Mouse (Mus musculus) kidney, embryonic 16.5 days (tissue): ENCODE data around the gene Sez6l2. TPM values are rescaled to one million over a fixed set of nuclear protein-coding genes. Genes with fewer than 3 reads are reported as not detected.

Source experiments
- ATAC-seq: fragments of 200-750 bp; cut with Nextera tagmentation; 2 replicates; pipeline ENCODE4 v1.8.0; 2017; ENCODE audit warnings: moderate TSS enrichment; ENCODE audit not compliant: low FRiP score, low TSS enrichment
- H3K27ac ChIP-seq: fragments of 300-500 bp; sonication (generic); 2 replicates; pipeline ENCODE4 v1.5.1; 2014; ENCODE audit warnings: low read length
- H3K27me3 ChIP-seq: fragments of 300-500 bp; sonication (generic); 2 replicates; pipeline ENCODE4 v1.6.1; 2014; ENCODE audit warnings: low read length, control low read depth, mixed read lengths; ENCODE audit not compliant: insufficient read depth
- H3K36me3 ChIP-seq: fragments of 300-500 bp; sonication (generic); 2 replicates; pipeline ENCODE4 v1.6.1; 2014; ENCODE audit warnings: low read length, control low read depth, mixed read lengths; ENCODE audit not compliant: insufficient read depth
- H3K4me1 ChIP-seq: fragments of 300-500 bp; sonication (generic); 2 replicates; pipeline ENCODE4 v1.6.1; 2014; ENCODE audit warnings: low read length, control low read depth, mixed read lengths; ENCODE audit not compliant: insufficient read depth
- H3K4me2 ChIP-seq: fragments of 300-500 bp; sonication (generic); replicated peaks from 2 replicates; pipeline ENCODE4 v1.6.1; 2014; ENCODE audit warnings: low read depth, low read length
- H3K4me3 ChIP-seq: fragments of 300-500 bp; sonication (generic); 2 replicates; pipeline ENCODE4 v1.5.1; 2014; ENCODE audit warnings: mild to moderate bottlenecking, low read length
- H3K9ac ChIP-seq: fragments of 300-500 bp; sonication (generic); replicated peaks from 2 replicates; pipeline ENCODE4 v1.6.1; 2014; ENCODE audit warnings: low read length
- H3K9me3 ChIP-seq: fragments of 300-500 bp; sonication (generic); 2 replicates; pipeline ENCODE4 v1.6.1; 2016; ENCODE audit warnings: low read length, control low read depth
- WGBS: fragments of 180-500 bp; shearing (Covaris S2); extraction: QIAGEN DNeasy Blood & Tissue Kit; methylation state at CpG from one replicate; pipeline ENCODE4 v1.1.7; 2014; 5-methylcytosine and 5-hydroxymethylcytosine counted together
- polyA plus RNA-seq: library from polyadenylated mRNA; unstranded; fragments of >200 nt; fragmentation: Nextera tagmentation; extraction: Ambion mirVana; gene quantifications from 2 replicates; pipeline ENCODE4 v1.2.1, GENCODE M21; 2015

Sez6l2 gene
- polyA plus RNA-seq, 1 experiment from 2014 or later: 1.6 TPM

GRCm38 (mm10) chr7:126951741-126952140 lies 1.4 kb downstream of the Sez6l2 start:
- Histone ChIP-seq H3K9me3 (no peaks in the 10 kb centered on the region), H3K9ac (no peak overlapping the region), H3K27ac (no peak overlapping the region), H3K4me3 (no peak overlapping the region), H3K27me3 (peaks cover 23% of the 10 kb centered on the region), H3K4me1 (peaks cover 8% of the 10 kb centered on the region), H3K4me2 (no peak overlapping the region), H3K36me3 (no peaks in the 10 kb centered on the region)
- WGBS: 29% methylated on average over 4 of the region's 4 CpGs
- ATAC-seq: no peak

GRCm38 (mm10) chr7:126952646-126953045 lies 2.3 kb downstream of the Sez6l2 start:
- peaks cover 23% of the 10 kb centered on the region for H3K27me3 ChIP-seq
- no peaks in the 10 kb centered on the region for H3K36me3 ChIP-seq
- H3K4me1 ChIP-seq: peaks cover 8% of the 10 kb centered on the region
- H3K4me3 ChIP-seq: no peak overlapping the region
- 0% methylated on average over 8 of the region's 8 CpGs for WGBS
- ATAC-seq: no peak
- H3K9me3 ChIP-seq: no peaks in the 10 kb centered on the region
- no peak overlapping the region for H3K4me2 ChIP-seq
- H3K27ac ChIP-seq: no peak overlapping the region
- H3K9ac ChIP-seq: no peak overlapping the region

- Histone ChIP-seq H3K4me3 (no peak overlapping the region), H3K27me3 (peaks cover 22% of the 10 kb centered on the region), H3K4me1 (peaks cover 3% of the 10 kb centered on the region; the same call in 1 of the 2 replicates), H3K4me2 (no peak overlapping the region), H3K9ac (no peak overlapping the region), H3K36me3 (no peaks in the 10 kb centered on the region), H3K9me3 (no peaks in the 10 kb centered on the region), H3K27ac (no peak overlapping the region)
- WGBS: 66% methylated on average over 3 of the region's 3 CpGs
- ATAC-seq: no peak
These were observed 4.8 kb downstream of the Sez6l2 start for GRCm38 (mm10) chr7:126955125-126955524.

GRCm38 (mm10) chr7:126959780-126960179 lies 9.4 kb downstream of the Sez6l2 start:
- peaks cover 14% of the 10 kb centered on the region for H3K27me3 ChIP-seq
- no peaks in the 10 kb centered on the region for H3K4me1 ChIP-seq
- H3K4me2 ChIP-seq: no peak overlapping the region
- H3K4me3 ChIP-seq: no peak overlapping the region
- no peak for ATAC-seq
- no peaks in the 10 kb centered on the region for H3K9me3 ChIP-seq
- H3K36me3 ChIP-seq: no peaks in the 10 kb centered on the region
- 57% methylated on average over 9 of the region's 9 CpGs for WGBS
- no peak overlapping the region for H3K9ac ChIP-seq
- no peak overlapping the region for H3K27ac ChIP-seq

GRCm38 (mm10) chr7:126961095-126961494 lies 10.7 kb downstream of the Sez6l2 start:
- ATAC-seq: no peak
- Histone ChIP-seq H3K9ac (no peak overlapping the region), H3K4me3 (no peak overlapping the region), H3K4me1 (no peaks in the 10 kb centered on the region), H3K9me3 (no peaks in the 10 kb centered on the region), H3K4me2 (no peak overlapping the region), H3K27ac (no peak overlapping the region), H3K36me3 (no peaks in the 10 kb centered on the region), H3K27me3 (peaks cover 14% of the 10 kb centered on the region)
- WGBS: 84% methylated on average over 5 of the region's 5 CpGs

GRCm38 (mm10) chr7:126961965-126962364 lies 11.6 kb downstream of the Sez6l2 start:
- 82% methylated on average over 4 of the region's 4 CpGs for whole genome bisulfite sequencing
- Histone ChIP-seq H3K4me1 (no peaks in the 10 kb centered on the region), H3K27me3 (peaks cover 14% of the 10 kb centered on the region), H3K4me3 (no peak overlapping the region), H3K4me2 (no peak overlapping the region), H3K9me3 (no peaks in the 10 kb centered on the region), H3K27ac (no peak overlapping the region), H3K9ac (no peak overlapping the region), H3K36me3 (no peaks in the 10 kb centered on the region)
- ATAC-seq: no peak

GRCm38 (mm10) chr7:126963548-126964286 lies 13.4 kb downstream of the Sez6l2 start:
- peak overlapping the region; percentile 11 for H3K4me2 ChIP-seq
- no peak overlapping the region; the same call in 1 of the 2 replicates for H3K4me3 ChIP-seq
- WGBS: 20% methylated on average over 19 of the region's 19 CpGs
- H3K4me1 ChIP-seq: no peaks in the 10 kb centered on the region
- no peak overlapping the region for H3K9ac ChIP-seq
- peaks cover 14% of the 10 kb centered on the region for H3K27me3 ChIP-seq
- H3K36me3 ChIP-seq: no peaks in the 10 kb centered on the region
- H3K27ac ChIP-seq: no peak overlapping the region
- H3K9me3 ChIP-seq: no peaks in the 10 kb centered on the region
- no peak for ATAC-seq

- Histone ChIP-seq H3K4me1 (no peaks in the 10 kb centered on the region), H3K36me3 (no peaks in the 10 kb centered on the region), H3K4me3 (no peak overlapping the region), H3K4me2 (no peak overlapping the region), H3K9me3 (no peaks in the 10 kb centered on the region), H3K27me3 (peaks cover 14% of the 10 kb centered on the region), H3K27ac (no peak overlapping the region), H3K9ac (no peak overlapping the region)
- 52% methylated on average over 3 of the region's 3 CpGs for WGBS
- ATAC-seq: no peak
These were observed 15.2 kb downstream of the Sez6l2 start for GRCm38 (mm10) chr7:126965568-126965967.

GRCm38 (mm10) chr7:126967361-126967760 lies 17.0 kb downstream of the Sez6l2 start:
- Histone ChIP-seq H3K4me1 (no peaks in the 10 kb centered on the region), H3K27ac (no peak overlapping the region), H3K4me3 (no peak overlapping the region), H3K9me3 (no peaks in the 10 kb centered on the region), H3K36me3 (no peaks in the 10 kb centered on the region), H3K27me3 (peaks cover 11% of the 10 kb centered on the region), H3K9ac (no peak overlapping the region), H3K4me2 (no peak overlapping the region)
- WGBS: 64% methylated on average over 6 of the region's 6 CpGs
- no peak; the same call in 1 of the 2 replicates for ATAC-seq

- Histone ChIP-seq H3K9me3 (no peaks in the 10 kb centered on the region), H3K36me3 (peaks cover 24% of the 10 kb centered on the region), H3K9ac (peak overlapping the region; percentile 60), H3K27ac (peak overlapping the region; percentile 98), H3K27me3 (no peaks in the 10 kb centered on the region), H3K4me3 (peak overlapping the region; percentile 99), H3K4me2 (peak overlapping the region; percentile 82), H3K4me1 (peaks cover 6% of the 10 kb centered on the region)
- 10% methylated on average over 8 of the region's 8 CpGs for WGBS
- peak; percentile 21 for ATAC-seq
These were observed 25.1 kb downstream of the Sez6l2 start for GRCm38 (mm10) chr7:126975493-126975892.
